Mouse (Mus musculus): ENCODE measurements at regions not wholly inside any gene's neighbourhood (a gene's known extent, or its start where the extent isn't known, plus 50 kb on each side); places are given as distances from the start of the nearest gene placed in this dataset.

DNA sequence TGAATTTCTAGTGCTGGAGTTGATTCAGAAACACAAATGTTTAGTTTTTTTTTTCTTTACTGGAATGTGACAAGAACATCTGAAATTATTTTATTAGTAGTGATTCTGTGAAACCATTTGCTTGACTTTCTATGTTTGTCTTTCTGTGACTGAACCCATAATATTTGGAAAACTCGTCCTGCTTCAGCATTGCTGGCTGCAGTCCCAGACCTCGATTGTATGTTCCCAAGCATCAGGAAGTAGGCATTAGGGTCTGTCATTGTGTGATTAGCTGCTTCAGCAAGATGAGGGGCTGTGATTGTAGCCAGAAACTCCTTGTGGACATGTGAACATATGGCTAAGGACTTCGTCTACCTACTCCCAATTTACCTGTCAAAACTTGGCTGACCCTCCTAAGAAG lies 122.2 kb upstream of the Zwint start:
- Histone ChIP-seq H3K27ac (ENCODE audit: control insufficient read depth, low read depth, low read length) (no peak overlapping the region), H3K4me1 (ENCODE audit: control insufficient read depth in 1 of 2, insufficient read depth in 2 of 2, low read length in 2 of 2) (no peaks in the 10 kb centered on the region), H3K79me2 (ENCODE audit: control insufficient read depth, insufficient read depth, low read length, poor library complexity) (no peaks in the 10 kb centered on the region), H3K9ac (ENCODE audit: control insufficient read depth, low read depth, low read length, poor library complexity, severe bottlenecking) (no peak overlapping the region), H3K9me3 (replicated peaks; ENCODE audit: insufficient read depth, low read length) (no peaks in the 10 kb centered on the region), H3K4me3 (ENCODE audit: control insufficient read depth in 1 of 2, insufficient read depth in 1 of 2, low read depth in 2 of 2, low read length in 2 of 2) (no peak overlapping the region), H3K27me3 (ENCODE audit: control insufficient read depth in 1 of 2, insufficient read depth in 2 of 2, low read length in 2 of 2) (no peaks in the 10 kb centered on the region), H3K36me3 (ENCODE audit: control insufficient read depth in 1 of 2, insufficient read depth in 2 of 2, low read length in 2 of 2) (no peaks in the 10 kb centered on the region)
- no peak for DNase-seq (ENCODE audit: low read depth, low spot score)
- TF ChIP-seq RAD21 (IDR thresholded peaks at IDR 0.05; ENCODE audit: low read depth, low read length), result no peak
- TF ChIP-seq MAFK (IDR thresholded peaks at IDR 0.05; ENCODE audit: borderline replicate concordance, low read depth, low read length), result no peak
- TF ChIP-seq POLR2AphosphoS5 (IDR thresholded peaks at IDR 0.05; ENCODE audit: borderline replicate concordance, low read depth, low read length), result no peak
- no peak for TF ChIP-seq MYB (IDR thresholded peaks at IDR 0.05; ENCODE audit: low read depth, low read length)
- no peak for TF ChIP-seq MAZ (IDR thresholded peaks at IDR 0.05; ENCODE audit: low read depth, low read length)
- no peak for TF ChIP-seq UBTF (IDR thresholded peaks at IDR 0.05; ENCODE audit: borderline replicate concordance, insufficient read depth, low read depth, low read length)
- TF ChIP-seq POLR2A (IDR thresholded peaks at IDR 0.05; ENCODE audit: control insufficient read depth in 1 of 2, insufficient read depth in 1 of 2, low read depth in 1 of 2, low read length in 2 of 2, poor library complexity in 1 of 2), result no peak
- no peak for TF ChIP-seq BHLHE40 (IDR thresholded peaks at IDR 0.05; ENCODE audit: borderline replicate concordance, low read depth, low read length)
- no peak for TF ChIP-seq TCF12 (IDR thresholded peaks at IDR 0.05; ENCODE audit: low read depth, low read length)
- TF ChIP-seq POLR2AphosphoS2 (IDR thresholded peaks at IDR 0.05; ENCODE audit: low read length), result no peak
- no peak for TF ChIP-seq ETS1 (IDR thresholded peaks at IDR 0.05; ENCODE audit: low read depth, low read length)
- no peak for TF ChIP-seq USF1 (IDR thresholded peaks at IDR 0.05; ENCODE audit: low read depth, low read length)
- no peak for TF ChIP-seq TBP (IDR thresholded peaks at IDR 0.05; ENCODE audit: low read depth, low read length)
- TF ChIP-seq HCFC1 (IDR thresholded peaks at IDR 0.05; ENCODE audit: low read depth, low read length), result no peak
- TF ChIP-seq MAX (IDR thresholded peaks at IDR 0.05; ENCODE audit: low read length), result no peak
- TF ChIP-seq KAT2A (conservative IDR thresholded peaks at IDR 0.05; ENCODE audit: low read depth, low read length), result no peak

DNA sequence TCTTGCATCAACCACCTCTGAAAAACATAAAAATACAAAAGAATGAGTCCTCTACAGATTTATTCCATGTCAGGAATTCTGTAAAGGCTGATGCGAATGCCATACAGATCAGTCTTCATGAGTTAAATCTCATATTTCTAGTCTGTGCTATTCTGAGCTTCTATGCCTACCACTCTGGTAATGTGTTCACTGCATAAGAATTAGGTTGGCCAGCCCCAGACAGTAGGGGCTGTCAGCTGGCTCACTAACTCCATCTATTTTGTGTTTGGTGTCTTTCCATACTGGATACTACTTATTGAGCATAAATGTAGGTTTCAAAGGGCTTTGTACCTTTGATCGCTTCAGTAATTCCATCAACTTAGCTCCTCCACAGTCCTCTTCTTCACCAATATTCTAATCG lies 121.2 kb upstream of the Zwint start:
- Histone ChIP-seq H3K9ac (ENCODE audit: control insufficient read depth, low read depth, low read length, poor library complexity, severe bottlenecking) (no peak overlapping the region), H3K9me3 (replicated peaks; ENCODE audit: insufficient read depth, low read length) (no peaks in the 10 kb centered on the region), H3K79me2 (ENCODE audit: control insufficient read depth, insufficient read depth, low read length, poor library complexity) (no peaks in the 10 kb centered on the region), H3K27ac (ENCODE audit: control insufficient read depth, low read depth, low read length) (no peak overlapping the region), H3K36me3 (ENCODE audit: control insufficient read depth in 1 of 2, insufficient read depth in 2 of 2, low read length in 2 of 2) (no peaks in the 10 kb centered on the region), H3K4me1 (ENCODE audit: control insufficient read depth in 1 of 2, insufficient read depth in 2 of 2, low read length in 2 of 2) (no peaks in the 10 kb centered on the region), H3K4me3 (ENCODE audit: control insufficient read depth in 1 of 2, insufficient read depth in 1 of 2, low read depth in 2 of 2, low read length in 2 of 2) (no peak overlapping the region), H3K27me3 (ENCODE audit: control insufficient read depth in 1 of 2, insufficient read depth in 2 of 2, low read length in 2 of 2) (no peaks in the 10 kb centered on the region)
- TF ChIP-seq MAX (IDR thresholded peaks at IDR 0.05; ENCODE audit: low read length) (no peak), NRF1 (IDR thresholded peaks at IDR 0.05; ENCODE audit: insufficient read depth, low read depth, low read length, poor library complexity, severe bottlenecking) (no peak)
- DNase-seq (ENCODE audit: low read depth, low spot score), result no peak

All from MEL (cell line).